Mouse (Mus musculus) macrophage (primary cell): ENCODE results near the gene Alkbh8. TPM values are rescaled to one million over a fixed set of nuclear protein-coding genes. Genes with fewer than 3 reads are reported as not detected.
"Not testable (repeated sequence)": the region's sequence is repeated elsewhere in the genome, so short reads cannot be mapped to it uniquely, and the experiment has no call there.

Source experiments
- H3K27ac ChIP-seq: fragments of 350-480 bp; formaldehyde crosslinking; 2 replicates; pipeline ENCODE4 v1.9.0; 2021
- H3K36me3 ChIP-seq: fragments of 350-480 bp; formaldehyde crosslinking; 2 replicates; pipeline ENCODE4 v1.9.0; 2021; ENCODE audit errors: inconsistent target
- H3K4me3 ChIP-seq: fragments of 350-480 bp; formaldehyde crosslinking; 2 replicates; pipeline ENCODE4 v1.9.0; 2021; ENCODE audit errors: inconsistent target
- H3K79me2 ChIP-seq: fragments of 350-480 bp; formaldehyde crosslinking; 2 replicates; pipeline ENCODE4 v1.9.0; 2021; ENCODE audit errors: inconsistent target
- WGBS: methylation state at CpG from one replicate; pipeline ENCODE4 v1.1.7; 2026; ENCODE audit warnings: inconsistent platforms; ENCODE audit not compliant: missing documents; 5-methylcytosine and 5-hydroxymethylcytosine counted together
- polyA plus RNA-seq: library from polyadenylated mRNA; stranded (reverse); fragments of 250-400 nt; gene quantifications from 3 replicates; pipeline ENCODE4 v1.2.4, GENCODE M21; 2018; ENCODE audit warnings: inconsistent platforms

Gene Alkbh8
- polyA plus RNA-seq, 1 experiment from 2014 or later, result 5.2 TPM

DNA sequence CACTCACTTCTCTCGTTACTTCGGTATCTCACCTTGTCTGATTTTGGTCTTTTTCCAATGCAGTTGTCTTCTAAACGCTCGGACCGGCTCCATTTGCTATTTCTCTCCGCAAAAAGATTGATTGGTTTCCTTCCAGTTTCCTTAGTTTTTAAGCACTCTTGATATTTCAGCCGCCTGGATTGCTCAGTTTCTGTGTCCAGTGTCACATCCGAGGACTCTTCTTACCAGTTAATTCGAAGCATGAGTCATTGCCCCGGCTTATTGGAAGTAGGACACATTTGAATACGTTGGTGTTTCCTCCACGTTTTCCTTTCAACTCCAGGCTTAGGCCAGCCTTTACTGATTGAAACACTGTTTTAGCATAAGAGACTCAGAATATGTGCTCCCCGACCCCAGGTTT, 69.4 kb downstream of the Alkbh8 start:
- H3K79me2 ChIP-seq, result peaks cover 52% of the 10 kb centered on the region
- H3K4me3 ChIP-seq, result peak overlapping the region; percentile 95
- WGBS, result 0% methylated on average over 13 of the region's 13 CpGs
- peak overlapping the region; percentile 81 for H3K27ac ChIP-seq
- no peaks in the 10 kb centered on the region for H3K36me3 ChIP-seq

DNA sequence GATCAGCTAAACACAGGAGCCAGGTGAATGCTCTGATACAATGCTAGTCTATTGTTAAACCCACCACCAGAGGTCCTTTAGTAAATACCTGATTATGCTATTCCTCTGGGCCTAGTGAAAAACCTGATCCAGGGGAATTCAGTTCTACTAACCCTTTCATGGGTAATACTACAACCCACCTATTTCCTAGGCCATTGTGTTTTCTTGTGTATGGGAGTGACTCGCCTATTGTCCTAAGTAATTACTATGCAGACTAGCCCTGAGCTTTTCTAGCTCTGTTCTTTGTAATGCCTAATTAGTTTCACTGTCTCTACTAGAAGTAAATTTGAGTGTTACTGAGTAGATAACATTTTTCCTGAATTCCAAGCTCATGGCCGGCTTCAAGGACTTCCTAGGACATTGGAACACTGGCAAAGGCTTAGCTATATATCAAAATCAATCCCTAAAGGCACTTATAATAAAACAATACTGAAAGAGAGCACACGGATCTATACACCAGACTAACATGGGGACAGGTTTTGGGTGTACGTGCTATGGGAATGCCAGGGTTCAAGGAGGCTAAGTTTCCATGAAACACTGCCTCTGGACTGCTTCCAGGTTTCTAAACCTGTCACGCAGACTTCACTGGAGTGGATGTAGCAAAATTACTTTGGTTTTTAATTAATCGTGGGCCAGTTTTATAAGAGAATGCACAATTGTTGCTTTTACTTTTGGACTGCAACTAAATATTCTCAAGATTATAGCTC, 104.8 kb downstream of the Alkbh8 start:
- not testable (repeated sequence) for H3K79me2 ChIP-seq, H3K36me3 ChIP-seq, H3K27ac ChIP-seq, H3K4me3 ChIP-seq
- WGBS, result 94% methylated on average over 6 of the region's 6 CpGs

Other genes starting within 250 kb of the Alkbh8 start
- 11.4 to 18.4 TPM (median 14.2 TPM) in 3 replicates for gene Cwf19l2, start 68.5 kb downstream of the Alkbh8 start, polyA plus RNA-seq
- not detected in 3 replicates for gene Gucy1a2, start 197.6 kb downstream of the Alkbh8 start, polyA plus RNA-seq